Mouse (Mus musculus) frontal cortex, postnatal 25 days (tissue): ENCODE measurements around the gene Hoxd10.

ENCODE experiments used
- DNase-seq, 2 experiments: peaks; one replicate each; pipeline ENCODE4 v3.0.0; 2022; ENCODE audit warnings: low spot score in 2 of 2

The Hoxd10 gene

DNA sequence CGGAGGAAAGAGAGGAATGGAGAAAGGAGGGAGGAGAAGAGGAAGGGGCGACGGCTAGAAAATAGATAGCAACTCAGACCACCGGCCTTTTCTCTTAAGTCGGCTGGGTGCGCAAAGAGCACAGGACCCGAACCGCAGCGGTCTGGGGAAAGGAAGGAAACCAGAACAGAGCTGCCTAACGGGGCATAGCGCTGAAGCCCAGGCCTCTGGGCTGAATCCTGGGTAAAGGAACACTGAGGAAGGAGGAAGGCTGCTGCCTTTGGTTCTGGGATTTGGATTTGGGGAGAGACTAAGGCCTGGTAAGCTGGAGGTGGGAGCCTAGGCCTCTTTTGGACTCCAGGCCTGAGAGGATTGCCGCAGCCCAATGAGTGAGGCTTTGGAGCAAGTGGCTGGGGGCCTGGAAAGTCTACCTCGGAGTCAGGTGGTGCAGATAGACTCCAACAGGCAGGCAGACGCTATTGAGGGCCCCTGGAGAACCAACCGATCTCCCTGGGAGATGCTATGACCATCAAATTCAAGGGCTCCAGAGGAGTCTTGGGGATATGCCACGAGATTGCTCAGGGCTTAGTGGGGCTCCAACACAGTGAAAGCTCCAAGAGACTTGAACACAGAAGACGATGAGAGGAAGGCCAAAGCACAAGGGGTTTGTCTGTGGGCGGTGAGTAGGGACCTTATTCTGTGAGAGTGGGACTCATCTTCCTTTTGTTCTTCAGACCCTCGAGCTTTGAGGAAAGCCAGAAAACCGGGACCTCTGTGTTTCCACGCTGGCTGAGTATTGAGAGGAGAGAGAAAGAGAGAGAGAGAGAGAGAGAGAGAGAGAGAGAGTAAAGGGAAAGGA, 10.9 kb upstream of the Hoxd10 start:
- no peak for DNase-seq

DNA sequence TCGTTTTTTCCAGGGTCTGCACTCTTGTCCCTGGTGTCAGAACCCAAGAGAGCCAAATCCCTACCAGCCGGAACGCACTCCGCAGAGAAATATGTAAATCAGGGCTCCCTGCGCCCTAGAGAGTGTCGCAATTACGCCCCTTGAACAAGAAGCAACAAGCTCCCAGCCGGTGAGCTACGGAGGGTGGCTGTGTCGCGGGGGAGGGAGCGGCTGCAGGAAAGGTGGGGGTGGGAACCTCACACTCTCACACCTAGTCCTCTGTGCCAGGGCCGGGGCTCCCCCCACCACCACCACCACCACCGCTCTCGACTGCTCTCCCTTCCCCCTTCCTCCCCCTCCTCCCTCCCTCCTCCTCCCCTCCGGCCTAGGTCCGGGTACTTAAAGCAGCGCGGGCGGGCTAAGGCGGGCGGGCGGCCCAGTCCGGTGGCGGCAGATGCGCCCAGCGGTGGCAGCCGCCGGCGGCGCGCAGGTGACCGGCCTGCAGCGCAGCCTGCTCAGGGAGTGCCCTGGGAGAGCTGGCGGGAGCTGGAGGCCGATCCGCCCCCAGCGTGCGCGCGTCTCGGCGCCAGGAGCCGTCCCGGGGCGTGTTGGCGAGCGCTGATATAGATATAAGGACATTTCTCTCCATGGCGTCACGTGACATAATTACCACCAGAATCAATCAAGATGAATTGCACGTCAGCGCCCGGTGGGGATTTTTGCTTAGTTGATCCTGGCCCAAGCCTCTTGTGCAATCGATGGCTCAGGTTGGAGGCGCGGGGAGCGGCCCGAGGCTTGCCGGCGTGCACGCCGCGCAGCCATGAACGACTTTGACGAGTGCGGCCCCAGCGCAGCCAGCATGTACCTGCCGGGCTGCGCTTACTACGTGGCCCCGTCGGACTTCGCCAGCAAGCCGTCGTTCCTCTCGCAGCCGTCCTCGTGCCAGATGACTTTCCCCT, 9.9 kb upstream of the Hoxd10 start:
- no peak for DNase-seq

DNA sequence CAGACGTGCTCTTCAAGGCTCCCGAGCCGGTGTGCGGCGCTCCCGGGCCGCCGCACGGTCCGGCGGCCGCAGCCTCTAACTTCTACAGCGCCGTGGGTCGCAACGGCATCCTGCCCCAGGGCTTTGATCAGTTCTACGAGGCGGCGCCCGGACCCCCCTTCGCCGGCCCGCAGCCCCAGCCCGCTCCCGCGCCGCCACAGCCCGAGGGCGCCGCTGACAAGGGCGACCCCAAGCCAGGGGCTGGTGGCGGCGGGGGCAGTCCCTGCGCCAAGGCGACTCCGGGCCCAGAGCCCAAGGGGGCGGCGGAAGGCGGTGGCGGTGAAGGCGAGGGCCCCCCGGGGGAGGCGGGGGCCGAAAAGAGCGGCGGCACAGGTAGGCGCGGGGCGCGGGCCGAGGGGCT, 8.9 kb upstream of the Hoxd10 start:
- DNase-seq = no peak

DNA sequence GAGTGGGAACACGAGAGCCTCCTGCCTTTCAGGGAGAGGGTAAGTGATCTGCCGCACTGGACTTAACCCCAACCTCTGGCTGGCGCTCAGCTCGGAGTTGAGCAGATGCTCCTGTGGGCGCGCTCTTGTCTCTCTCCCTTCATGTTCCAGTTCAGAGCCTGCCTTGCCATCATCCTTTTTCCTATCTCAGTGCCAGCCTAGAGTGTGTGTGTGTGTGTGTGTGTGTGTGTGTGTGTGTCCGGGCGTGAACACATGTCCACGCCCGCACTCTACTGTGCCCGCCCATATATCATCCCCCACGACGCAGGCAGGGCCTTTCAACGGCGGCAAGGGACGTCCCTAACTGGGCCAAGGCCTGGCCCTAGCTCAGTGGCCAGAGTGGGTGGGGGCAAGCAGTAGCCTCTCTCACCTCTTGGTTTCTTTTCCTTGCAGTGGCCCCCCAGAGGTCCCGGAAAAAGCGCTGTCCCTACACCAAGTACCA, 8.2 kb upstream of the Hoxd10 start:
- no peak for DNase-seq

DNA sequence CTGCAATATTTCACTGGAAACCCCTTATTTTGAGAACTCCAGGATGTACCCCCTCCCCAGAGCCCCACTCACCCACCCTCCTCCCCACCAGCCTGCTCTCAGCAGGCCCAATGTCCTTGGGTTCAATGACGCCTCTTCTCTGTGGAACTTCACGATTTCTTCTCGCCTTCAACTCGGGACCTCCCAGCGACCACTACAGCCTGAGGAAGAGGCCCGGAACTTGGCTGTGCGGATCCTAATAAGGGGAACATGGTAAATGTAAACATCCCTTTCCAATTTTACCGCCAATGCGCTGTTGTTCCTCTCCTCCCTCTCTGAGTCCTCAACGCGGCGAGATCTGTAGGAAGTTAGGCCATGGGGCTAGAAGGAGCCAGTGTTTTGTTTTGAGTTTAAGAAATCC, 7.6 kb upstream of the Hoxd10 start:
- DNase-seq = no peak

DNA sequence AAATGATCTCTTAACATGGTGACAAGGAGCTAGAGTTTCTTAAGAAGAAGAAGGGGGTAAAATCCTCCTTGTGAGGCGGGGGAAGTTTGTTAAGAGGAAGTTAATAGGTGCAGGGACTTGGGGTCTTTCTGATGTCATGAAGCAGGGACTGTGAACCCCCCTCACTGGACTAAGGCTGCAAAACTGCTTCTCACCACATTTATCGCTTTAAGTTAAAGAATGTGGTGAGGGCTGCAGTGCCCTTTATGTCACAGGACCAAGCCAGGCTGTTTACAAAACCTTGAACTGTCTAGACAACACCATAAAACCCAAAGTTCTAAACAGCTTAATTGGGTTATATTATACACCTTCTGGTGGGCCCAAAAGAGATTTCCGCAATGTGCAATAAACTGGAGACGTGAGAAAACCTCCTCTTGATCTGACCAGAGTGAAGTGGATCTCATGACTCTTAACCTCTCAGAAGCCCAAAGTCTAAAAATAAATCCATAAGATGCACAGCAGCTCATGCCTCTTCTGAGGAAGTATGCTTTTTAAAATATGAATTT, 6.6 kb upstream of the Hoxd10 start:
- DNase-seq = no peak

DNA sequence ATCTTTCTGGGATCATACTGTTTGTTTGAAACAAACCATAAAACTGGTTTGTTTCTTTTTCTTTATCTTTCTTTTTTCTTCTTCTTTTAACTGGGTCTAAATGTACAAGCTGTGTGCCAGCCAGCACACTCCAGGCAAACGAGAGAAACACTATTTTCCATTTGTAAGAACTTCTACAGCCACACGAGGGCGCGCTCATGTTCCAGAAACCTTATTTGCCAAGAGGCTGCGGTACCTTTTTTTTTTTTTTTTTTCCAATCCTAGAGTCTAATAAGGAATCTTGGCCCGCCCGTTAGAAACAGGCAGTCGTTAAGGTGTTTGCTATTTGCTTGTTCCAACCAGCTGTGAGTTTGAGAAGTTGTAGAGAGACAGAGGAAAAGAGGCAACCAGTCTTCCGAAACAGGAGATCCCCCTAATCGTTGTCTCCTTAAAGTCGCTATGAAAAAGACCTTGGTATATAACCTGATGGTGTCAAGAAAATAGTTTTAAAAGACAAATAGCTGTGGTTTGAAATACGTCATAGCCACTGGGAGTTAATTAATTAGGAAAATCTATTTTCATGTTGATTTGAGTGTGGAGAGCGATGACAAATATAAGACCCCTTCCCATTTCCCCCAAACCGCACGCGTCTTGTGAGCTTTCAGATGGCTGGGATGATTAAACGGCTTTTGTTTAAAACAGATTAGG, 5.3 kb upstream of the Hoxd10 start:
- DNase-seq = no peak

DNA sequence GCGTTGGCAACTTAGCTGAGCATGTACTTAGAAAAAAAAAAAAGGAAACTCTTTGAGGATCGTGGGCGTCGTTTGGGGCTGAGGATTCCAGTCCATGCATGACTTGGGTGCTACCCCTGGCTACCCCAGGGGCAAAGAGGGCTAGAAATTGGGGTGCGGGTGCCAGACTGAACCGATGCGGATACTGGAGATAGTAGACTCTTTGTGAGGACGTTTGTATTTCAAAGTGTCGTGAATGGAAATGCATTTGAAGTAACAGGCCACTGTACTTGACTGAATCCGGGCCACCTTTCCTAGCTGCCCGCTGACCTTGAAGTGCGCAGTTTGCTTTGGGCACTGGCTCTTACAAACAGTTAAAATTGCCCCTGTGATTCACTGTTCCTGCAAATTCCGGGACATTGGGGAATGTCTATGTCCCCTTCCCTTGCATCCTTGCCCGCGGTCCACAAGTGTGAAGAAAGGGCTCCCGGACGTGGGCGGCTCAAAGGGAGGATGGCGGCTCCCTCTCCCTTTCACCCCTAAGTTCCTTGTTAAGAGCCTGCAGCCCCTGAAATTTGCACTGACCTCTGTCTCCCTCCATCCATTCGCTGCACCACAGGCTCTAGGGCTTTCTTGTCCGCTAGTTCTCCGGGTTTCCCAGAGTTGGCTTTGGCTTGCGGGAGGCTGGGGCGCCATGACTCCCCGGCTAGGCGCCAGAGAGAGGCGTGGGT, 4.6 kb upstream of the Hoxd10 start:
- DNase-seq = no peak

DNA sequence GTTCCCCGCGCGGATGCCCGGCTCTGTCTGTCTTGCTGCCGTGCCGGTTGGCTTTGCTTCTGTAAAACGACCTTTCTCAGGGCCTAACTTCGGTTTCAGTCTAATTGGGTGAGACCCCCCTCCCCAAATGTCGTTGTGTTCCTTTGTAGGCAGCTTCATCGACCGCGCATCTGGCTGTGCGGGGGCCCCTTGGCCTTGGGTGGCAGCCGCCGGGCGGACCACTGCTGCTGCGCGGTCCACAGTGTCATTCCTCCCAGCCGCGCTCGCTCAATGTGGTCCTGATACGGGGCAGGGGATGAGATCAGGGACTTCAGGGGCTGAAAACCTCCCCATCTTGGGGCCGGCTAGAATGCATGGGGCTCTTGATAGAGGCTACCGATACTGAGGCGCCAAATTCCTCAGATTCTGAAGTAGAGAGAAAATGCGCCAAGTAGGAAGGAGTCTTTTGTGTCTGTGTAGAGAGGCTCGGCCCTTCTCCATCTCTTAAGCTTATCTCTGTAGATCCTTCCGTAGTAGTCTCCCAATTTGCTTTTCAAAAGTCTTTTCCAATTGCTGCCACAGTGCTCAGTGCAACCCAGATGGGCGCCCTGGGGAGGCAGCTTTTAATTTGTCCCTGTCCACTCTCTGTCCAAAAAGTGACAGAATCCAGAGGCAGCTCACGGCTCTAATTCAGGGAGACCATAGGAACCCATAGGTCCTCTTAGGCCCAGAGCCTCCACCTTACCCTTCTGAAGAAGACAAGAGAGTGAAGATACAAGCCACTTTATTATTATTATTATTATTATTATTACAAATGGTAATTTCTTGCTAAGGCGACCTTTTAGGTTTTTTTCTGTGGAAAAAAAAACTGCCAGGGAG, 3.8 kb upstream of the Hoxd10 start:
- no peak for DNase-seq

DNA sequence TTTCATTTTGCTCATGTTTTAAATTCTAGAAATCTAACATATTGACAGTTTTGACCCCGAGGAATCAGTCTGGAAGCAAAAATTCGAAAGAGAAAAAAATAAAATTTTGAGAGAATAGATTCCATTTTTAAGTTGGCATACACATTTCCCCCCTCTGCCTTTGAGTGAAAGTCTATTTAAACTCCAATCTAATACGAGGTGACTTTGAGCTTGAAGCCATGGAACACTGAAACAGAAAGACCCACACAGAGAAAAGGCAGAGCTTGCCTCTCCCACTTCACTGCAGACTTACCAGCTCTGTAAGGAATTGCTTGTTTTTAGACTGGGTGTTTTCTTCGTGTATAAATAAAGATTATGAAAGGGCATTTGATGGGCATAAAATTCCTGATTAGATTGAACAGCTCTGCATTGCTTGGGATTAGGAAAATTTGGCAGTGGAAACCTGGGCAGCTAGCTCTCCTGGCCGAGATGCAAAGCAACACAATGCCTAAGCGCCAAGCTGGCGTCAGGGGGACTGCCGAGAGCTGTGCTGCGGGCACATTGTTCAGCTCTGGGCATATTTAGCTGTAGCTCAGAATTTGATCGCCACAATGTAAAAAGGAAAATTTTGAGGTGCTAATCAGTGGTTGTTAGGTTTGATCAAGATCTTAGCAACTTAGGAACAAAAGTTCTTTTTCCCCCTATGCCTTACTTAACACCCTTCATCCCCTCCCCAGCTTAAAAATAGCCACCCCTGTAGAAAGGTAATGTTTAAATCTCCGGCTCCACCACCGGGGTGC, 2.7 kb upstream of the Hoxd10 start:
- no peak for DNase-seq

DNA sequence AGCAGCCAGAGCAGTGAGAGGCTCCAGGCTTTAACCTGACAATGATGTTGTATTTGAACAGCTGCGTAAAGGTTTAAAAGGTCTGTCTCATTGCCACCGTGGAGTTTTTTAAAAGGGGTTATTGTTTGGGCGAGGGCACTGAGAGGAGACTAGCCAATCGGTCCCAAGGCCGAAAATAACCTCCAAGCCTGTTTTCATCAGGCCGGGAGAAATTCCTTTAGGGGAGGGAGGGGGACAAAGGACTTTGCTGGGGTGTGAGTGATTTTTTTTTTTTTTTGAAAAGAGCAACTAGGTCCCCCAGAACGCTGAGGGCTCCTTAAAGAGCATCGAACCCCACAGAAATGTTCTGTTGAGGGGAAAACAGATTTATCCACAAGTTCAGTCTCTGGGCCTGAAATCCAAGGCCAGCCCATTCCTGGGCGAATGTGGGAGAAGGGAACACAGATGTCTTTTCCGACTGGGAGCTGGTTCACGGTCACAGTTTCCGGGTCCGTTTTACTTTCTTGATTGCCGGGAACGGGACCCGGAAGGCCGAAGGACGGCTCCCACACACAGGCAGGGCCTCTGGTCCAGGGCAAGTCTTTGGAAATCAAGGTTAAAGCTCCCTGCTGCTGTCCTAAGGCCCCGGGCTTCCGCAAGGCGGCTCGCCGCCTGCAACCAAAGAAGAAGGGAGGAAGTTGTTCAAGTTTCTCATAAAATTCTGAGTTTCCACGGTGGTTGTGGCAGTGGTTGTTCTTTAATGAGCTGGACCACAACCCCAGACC, 2.0 kb upstream of the Hoxd10 start:
- no peak for DNase-seq

DNA sequence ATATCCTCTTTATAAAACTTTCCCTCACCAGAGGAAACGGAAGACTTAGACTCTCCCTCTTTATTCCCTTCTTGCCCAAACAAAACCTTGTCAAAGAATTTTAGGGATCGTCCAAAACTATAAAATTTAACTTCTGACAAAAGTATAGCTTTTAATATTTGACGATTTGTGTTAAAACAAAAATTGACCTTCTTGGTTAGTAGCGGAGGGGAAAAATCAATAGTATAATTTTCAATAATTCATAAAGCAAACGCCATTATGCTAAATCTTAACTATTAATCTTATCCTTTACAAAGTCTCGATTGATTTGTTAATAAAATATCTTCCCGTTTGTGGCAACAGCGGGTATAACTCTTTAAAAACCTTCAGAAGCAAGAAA, 1.4 kb upstream of the Hoxd10 start:
- no peak for DNase-seq

DNA sequence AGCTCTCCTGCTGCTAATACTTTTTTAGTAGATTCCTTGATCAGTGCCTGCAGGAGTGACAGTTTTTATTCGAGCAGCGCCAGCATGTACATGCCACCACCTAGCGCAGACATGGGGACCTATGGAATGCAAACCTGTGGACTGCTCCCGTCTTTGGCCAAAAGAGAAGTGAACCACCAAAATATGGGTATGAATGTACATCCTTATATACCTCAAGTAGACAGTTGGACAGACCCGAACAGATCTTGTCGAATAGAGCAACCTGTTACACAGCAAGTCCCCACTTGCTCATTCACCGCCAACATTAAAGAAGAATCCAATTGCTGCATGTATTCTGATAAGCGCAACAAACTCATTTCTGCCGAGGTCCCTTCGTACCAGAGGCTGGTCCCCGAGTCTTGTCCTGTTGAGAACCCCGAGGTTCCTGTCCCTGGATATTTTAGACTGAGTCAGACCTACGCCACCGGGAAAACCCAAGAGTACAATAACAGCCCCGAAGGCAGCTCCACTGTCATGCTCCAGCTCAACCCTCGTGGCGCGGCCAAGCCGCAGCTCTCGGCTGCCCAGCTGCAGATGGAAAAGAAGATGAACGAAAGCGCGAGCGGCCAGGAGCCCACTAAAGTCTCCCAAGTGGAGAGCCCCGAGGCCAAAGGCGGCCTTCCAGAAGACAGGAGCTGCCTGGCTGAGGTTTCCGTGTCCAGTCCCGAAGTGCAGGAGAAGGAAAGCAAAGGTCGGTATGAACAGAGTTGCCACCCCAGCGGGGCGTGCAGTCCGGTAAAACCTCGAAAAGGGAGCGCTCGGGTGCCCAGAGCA, 477 bp downstream of the Hoxd10 start:
- DNase-seq = no peak

DNA sequence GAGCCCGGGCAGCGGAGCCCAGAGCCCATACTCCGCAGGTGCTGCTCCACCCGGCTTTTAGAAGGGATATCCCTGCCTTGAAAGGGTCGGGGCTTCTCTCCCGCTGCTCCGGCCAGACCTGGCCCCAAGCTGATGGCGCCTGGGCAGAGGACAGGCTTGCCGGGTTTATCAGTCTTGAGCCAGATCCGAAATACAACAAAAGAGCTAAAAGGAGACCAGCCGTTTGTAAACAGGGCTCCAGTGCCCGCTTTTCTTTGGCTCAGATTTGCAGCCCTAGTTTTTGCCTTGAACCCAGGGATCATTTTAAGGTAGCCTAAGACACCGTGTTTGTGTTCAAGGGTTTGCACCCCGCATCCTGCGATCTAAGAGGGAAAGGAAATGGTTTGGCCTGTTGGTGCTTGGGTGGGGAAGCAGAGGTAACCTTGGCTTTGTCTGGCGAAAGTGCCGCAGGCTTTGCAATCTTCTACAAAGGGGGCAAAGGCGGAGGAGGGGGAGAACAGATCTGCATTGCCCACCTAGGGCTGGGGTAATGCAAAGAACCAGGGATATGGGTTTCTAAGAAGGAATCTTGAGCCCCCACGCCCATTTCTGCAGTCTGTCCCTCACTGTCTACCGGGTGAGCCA, 1.2 kb downstream of the Hoxd10 start:
- no peak for DNase-seq

DNA sequence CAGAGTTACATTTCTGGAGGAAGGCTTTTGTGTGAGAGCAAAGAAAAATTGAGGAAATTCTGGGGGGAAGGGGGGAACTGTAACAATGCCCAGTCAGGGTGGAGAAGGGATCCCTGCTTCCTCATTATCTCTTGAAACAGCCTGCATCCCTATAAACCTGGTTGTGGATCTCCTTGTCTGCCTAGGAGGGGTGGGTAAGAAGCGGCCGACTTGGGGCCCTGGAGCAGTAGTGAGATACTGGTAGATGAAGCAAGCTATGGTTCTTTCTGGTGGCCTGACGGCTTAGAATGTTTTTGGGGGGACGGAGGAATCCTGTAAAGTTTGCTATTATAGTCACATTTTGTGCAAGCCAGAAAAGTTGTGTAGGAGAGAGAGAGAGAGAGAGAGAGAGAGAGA, 1.7 kb downstream of the Hoxd10 start:
- DNase-seq = no peak

DNA sequence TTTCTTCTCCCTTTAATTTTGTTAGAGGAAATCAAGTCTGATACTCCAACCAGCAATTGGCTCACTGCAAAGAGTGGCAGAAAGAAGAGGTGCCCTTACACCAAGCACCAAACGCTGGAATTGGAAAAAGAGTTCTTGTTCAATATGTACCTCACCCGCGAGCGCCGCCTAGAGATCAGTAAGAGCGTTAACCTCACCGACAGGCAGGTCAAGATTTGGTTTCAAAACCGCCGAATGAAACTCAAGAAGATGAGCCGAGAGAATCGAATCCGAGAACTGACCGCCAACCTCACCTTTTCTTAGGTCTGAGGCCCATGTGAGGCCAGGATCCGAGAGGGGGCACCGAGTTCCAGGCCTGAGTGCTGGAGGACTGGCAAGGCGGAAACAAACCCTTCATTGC, 2.3 kb downstream of the Hoxd10 start:
- no peak for DNase-seq

DNA sequence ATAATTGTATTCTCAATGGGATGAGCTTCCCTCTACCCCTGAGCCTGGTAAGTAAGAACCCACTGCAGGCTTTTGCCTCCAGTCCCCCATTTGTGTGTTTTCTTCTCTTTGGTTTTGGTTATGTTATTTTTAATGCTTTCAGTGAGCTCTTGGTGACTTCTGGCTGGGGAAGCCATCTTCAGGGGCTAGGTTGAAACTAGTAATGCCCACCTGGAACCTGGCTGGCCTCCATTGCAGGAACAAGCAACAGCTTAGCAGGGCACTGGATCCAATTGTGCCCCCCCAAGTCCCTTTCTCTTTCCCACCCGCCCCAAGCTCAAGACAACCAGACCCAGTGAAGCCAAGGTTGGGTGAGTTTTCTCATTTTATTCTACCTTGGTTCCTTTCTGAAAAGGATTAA, 3.7 kb downstream of the Hoxd10 start:
- no peak for DNase-seq
